Mouse (Mus musculus): ENCODE data around the gene Pef1. TPM values are rescaled to one million over a fixed set of nuclear protein-coding genes. Genes with fewer than 3 reads are reported as not detected.

The Pef1 gene
- polyA plus RNA-seq, 1 experiment from 2014 or later, result 68.1 TPM

DNA sequence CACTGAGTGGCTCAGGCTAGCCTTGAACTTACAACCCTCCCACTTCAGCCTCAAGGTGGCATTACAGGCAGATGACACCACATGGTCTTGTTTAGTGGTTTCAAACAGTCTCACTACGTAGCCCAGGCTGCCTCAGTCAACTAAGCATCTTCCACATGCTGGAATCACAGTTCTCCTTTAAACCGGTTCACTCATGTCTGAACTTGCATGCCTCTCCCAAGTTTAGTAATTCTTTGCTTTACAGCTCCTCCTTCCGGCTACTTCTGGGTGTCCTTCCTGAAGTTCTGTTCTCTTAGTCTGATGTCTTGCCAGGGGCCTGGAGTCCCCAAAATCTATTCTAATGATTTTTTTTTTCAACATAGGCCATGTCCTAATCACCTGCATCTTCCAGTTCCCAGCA lies 51.9 kb downstream of the Pef1 start:
- 90% methylated on average over 3 of the region's 3 CpGs for WGBS
- no peaks in the 10 kb centered on the region for H3K36me3 ChIP-seq (replicated peaks)

DNA sequence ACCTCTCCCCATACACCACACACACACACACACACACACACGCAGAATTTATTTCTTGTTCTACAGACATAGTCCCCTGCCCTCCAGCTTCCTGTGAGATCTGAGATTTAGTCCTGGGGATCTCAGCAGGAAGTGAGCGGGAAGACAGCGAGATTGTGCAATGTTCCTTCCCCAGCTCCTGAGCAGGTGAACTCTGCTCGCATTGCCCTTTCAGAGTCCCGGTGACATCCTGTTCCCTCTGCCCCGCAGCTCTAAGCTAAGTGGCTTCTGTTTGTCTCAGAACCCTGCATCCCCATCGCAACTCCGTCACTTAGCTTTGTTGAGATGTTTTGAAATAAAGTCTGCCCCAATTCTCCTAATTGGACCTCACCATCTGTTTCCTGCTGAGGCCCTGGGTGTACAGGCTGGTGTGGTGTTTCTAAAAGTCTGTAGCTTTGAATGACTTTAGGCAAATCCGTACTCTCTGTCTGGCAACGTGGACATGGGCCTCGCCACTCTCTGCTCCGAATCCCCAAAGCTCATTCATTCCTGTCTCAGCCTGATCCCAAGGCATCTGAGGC lies 54.5 kb downstream of the Pef1 start:
- H3K36me3 ChIP-seq (replicated peaks), result no peaks in the 10 kb centered on the region
- H3K9ac ChIP-seq, result no peak overlapping the region
- no peak overlapping the region for H3K4me3 ChIP-seq
- ATAC-seq (replicated peaks), result no peak
- H3K4me1 ChIP-seq, result no peaks in the 10 kb centered on the region
- no peaks in the 10 kb centered on the region for H3K9me3 ChIP-seq
- H3K27ac ChIP-seq, result no peak overlapping the region
- H3K4me2 ChIP-seq, result no peak overlapping the region
- WGBS, result 75% methylated on average over 12 of the region's 12 CpGs
- peaks cover 4% of the 10 kb centered on the region for H3K27me3 ChIP-seq (replicated peaks)

More for the DNA sequence above, 51.9 kb downstream of the Pef1 start:
- H3K4me2 ChIP-seq, result no peak overlapping the region
- H3K4me1 ChIP-seq, result no peaks in the 10 kb centered on the region
- H3K4me3 ChIP-seq, result no peak overlapping the region
- H3K27ac ChIP-seq, result no peak overlapping the region
- no peak overlapping the region for H3K9ac ChIP-seq
- ATAC-seq (replicated peaks), result no peak
- no peaks in the 10 kb centered on the region for H3K9me3 ChIP-seq
- peaks cover 4% of the 10 kb centered on the region for H3K27me3 ChIP-seq (replicated peaks)

DNA sequence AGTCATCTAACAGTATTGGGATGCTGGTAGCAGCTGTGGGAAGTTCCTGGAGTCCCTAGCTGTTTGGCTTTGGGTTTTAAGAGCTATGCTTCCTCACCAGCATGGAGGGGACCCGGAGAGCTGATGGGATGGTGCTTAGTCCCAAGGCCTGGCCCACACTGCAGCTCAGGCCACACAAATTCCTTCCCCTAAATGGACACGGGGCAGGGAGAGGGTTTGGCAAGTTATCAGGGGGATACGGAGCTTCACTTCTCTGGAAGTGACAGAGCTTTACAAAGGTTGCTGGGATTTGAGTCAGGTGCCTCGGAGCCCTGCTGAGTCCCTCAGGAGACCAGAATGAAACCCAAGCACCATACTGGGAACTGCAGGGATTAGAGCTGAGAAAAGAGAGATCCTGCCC lies 59.0 kb downstream of the Pef1 start:
- Histone ChIP-seq H3K36me3 (replicated peaks) (no peaks in the 10 kb centered on the region), H3K27ac (no peak overlapping the region), H3K4me3 (no peak overlapping the region), H3K27me3 (replicated peaks) (peaks cover 16% of the 10 kb centered on the region), H3K4me2 (no peak overlapping the region), H3K9me3 (no peaks in the 10 kb centered on the region), H3K4me1 (peaks cover 10% of the 10 kb centered on the region), H3K9ac (no peak overlapping the region)
- no peak for ATAC-seq (replicated peaks)
- 21% methylated on average over 4 of the region's 4 CpGs for WGBS

DNA sequence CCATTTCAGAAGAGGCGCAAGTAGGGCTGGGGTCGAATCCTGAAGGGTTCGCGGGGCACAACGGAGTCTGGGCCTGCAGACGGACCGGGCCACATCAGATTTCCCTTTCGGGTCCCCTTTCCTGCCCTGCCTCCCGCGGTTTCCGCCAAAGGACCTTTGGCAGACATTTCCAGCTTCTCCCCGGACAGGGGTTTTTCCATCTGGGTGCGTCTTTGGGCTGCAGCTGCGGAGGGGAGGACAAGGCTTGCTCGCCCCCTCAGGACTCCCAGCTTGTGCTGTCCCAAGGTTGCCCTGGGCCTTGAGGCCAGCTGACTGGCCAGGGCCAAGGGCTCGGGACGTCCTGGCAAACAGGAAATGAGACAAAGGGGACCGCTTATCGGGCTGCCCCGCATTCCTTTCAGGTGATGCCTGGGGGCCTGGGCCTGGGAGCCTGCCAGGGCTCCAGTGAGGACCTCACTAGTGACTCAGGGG lies 61.1 kb downstream of the Pef1 start:
- WGBS, result 10% methylated on average over 19 of the region's 20 CpGs
- peaks cover 20% of the 10 kb centered on the region for H3K27me3 ChIP-seq (replicated peaks)
- no peaks in the 10 kb centered on the region for H3K36me3 ChIP-seq (replicated peaks)
- H3K4me1 ChIP-seq, result peaks cover 20% of the 10 kb centered on the region
- peak overlapping the region; percentile 34 for H3K4me2 ChIP-seq
- H3K9ac ChIP-seq, result no peak overlapping the region
- no peak overlapping the region for H3K4me3 ChIP-seq
- no peak overlapping the region for H3K27ac ChIP-seq
- ATAC-seq (replicated peaks), result no peak
- H3K9me3 ChIP-seq, result no peaks in the 10 kb centered on the region

DNA sequence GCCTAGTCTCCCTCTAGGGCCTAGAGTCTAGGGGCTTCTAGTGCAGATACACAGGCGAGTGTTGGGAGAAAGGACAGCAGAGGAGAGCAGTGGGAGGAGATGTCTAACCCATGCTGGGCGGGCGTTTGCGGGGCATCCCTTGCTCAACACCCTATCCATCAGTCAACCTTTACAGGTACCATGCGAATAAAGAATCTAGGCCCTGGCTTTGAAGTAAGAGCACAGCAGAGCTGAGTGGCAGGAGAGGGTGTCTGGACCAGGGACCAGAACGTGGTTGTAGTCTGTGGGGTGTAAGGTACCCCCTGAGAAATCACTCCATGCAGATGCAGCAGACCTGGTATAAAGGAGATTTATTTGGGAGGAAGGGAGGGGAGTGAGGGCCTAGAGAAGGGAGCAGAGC lies 61.8 kb downstream of the Pef1 start:
- Histone ChIP-seq H3K4me3 (no peak overlapping the region), H3K9me3 (no peaks in the 10 kb centered on the region), H3K27me3 (replicated peaks) (peaks cover 20% of the 10 kb centered on the region), H3K9ac (no peak overlapping the region), H3K4me2 (no peak overlapping the region), H3K27ac (no peak overlapping the region), H3K36me3 (replicated peaks) (no peaks in the 10 kb centered on the region), H3K4me1 (peaks cover 20% of the 10 kb centered on the region)
- WGBS, result 78% methylated on average over 6 of the region's 6 CpGs
- no peak for ATAC-seq (replicated peaks)

DNA sequence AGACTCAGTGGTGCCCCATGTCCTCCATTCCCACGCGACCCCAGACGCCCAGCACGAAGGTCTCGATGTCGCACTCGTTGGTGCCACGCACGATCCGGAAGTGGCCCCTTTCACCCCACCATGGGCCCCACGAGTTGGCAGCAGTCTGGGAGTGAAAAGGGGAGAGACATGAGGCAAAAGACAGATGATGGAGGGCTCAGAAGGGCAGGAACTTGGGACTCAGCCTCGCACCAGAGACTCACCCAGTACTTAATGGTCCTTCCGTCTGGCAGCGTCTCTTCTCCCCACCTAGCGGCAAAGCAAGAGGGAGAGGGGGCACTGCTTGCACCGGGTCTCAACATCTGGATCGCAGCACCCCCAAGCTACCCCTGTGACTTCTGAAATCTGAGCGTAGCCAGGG lies 63.7 kb downstream of the Pef1 start:
- WGBS, result 82% methylated on average over 18 of the region's 18 CpGs
- H3K9ac ChIP-seq, result no peak overlapping the region
- ATAC-seq (replicated peaks), result no peak
- H3K4me1 ChIP-seq, result peaks cover 20% of the 10 kb centered on the region
- no peaks in the 10 kb centered on the region for H3K36me3 ChIP-seq (replicated peaks)
- H3K27me3 ChIP-seq (replicated peaks), result peaks cover 20% of the 10 kb centered on the region
- H3K4me2 ChIP-seq, result no peak overlapping the region
- no peaks in the 10 kb centered on the region for H3K9me3 ChIP-seq
- H3K27ac ChIP-seq, result no peak overlapping the region
- H3K4me3 ChIP-seq, result no peak overlapping the region

DNA sequence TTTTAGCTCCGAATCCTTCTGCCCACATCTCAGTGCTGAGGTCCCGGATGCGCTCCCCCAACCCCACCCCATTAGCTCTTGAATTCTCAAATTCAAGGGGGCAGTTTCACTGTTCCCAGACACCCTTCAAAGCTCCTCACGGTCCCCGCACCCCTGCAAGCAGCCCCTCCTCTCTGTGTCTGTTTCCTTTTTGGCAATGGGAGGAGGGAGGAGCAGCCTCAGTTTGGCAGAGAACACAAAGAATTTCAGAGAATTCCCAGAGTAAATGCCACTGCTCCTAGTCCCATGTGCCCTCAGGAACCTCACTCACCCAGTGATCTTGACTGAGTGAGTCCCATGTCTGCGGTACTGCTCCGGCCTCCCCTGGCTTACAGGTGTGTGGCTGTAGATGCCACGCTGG lies 64.2 kb downstream of the Pef1 start:
- Histone ChIP-seq H3K9me3 (no peaks in the 10 kb centered on the region), H3K9ac (no peak overlapping the region), H3K4me3 (no peak overlapping the region), H3K27me3 (replicated peaks) (peaks cover 20% of the 10 kb centered on the region), H3K4me2 (no peak overlapping the region), H3K36me3 (replicated peaks) (no peaks in the 10 kb centered on the region), H3K27ac (no peak overlapping the region), H3K4me1 (peaks cover 20% of the 10 kb centered on the region)
- ATAC-seq (replicated peaks), result no peak
- WGBS, result 82% methylated on average over 8 of the region's 8 CpGs

DNA sequence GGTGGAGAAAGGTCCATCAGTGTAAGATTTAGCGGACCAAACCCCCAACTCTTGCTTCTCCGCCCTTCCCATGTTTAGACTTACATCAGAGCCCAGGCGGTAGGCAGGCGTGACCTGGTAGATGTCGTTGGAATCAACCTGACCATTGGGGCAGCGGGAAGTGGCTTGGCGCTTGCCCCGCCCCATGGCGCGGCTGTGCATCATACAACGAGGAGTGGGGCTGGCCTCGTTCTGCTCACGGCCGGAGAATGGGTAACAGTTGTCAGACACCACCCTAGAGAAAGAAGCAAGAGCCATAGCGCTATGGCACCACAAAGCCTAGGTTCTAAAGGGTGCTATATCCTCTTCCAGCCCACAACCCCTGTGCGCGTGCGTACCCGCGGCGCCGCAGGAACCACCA lies 65.0 kb downstream of the Pef1 start:
- Histone ChIP-seq H3K4me2 (peak overlapping the region; percentile 30), H3K27ac (no peak overlapping the region), H3K9ac (no peak overlapping the region), H3K4me1 (peaks cover 20% of the 10 kb centered on the region), H3K4me3 (0 out of 2 replicates have a peak overlapping the region, but pooled peaks have one; percentile 5), H3K27me3 (replicated peaks) (peaks cover 19% of the 10 kb centered on the region), H3K36me3 (replicated peaks) (no peaks in the 10 kb centered on the region), H3K9me3 (no peaks in the 10 kb centered on the region)
- 57% methylated on average over 22 of the region's 22 CpGs for WGBS
- no peak for ATAC-seq (replicated peaks)

DNA sequence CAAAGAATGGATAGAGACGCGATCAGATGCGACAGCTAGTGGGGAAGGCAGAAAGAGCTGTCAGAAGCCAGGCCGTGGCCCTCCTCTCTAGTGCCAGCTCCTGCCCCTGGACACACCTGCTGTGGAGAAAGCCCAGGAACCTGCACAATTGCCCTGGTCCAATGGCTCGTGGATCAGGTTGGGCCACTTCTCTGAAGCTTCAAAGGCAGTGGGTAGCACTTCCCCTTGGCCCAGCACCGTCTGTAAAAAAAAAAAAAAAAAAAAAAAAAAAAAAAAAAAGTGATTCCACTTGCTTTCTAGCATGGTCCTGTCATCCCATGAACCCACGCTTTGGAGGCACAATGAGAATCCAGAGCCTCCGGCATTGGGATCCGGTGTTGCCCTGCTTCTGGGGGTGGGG lies 65.5 kb downstream of the Pef1 start:
- ATAC-seq (replicated peaks), result no peak
- H3K4me3 ChIP-seq, result 0 out of 2 replicates have a peak overlapping the region, but pooled peaks have one; percentile 5
- H3K4me1 ChIP-seq, result peaks cover 20% of the 10 kb centered on the region
- no peak overlapping the region for H3K9ac ChIP-seq
- peaks cover 14% of the 10 kb centered on the region for H3K27me3 ChIP-seq (replicated peaks)
- no peak overlapping the region for H3K27ac ChIP-seq
- no peaks in the 10 kb centered on the region for H3K9me3 ChIP-seq
- no peaks in the 10 kb centered on the region for H3K36me3 ChIP-seq (replicated peaks)
- 38% methylated on average over 9 of the region's 9 CpGs for WGBS
- peak overlapping the region; percentile 30; the same call in 1 of the 2 replicates for H3K4me2 ChIP-seq

DNA sequence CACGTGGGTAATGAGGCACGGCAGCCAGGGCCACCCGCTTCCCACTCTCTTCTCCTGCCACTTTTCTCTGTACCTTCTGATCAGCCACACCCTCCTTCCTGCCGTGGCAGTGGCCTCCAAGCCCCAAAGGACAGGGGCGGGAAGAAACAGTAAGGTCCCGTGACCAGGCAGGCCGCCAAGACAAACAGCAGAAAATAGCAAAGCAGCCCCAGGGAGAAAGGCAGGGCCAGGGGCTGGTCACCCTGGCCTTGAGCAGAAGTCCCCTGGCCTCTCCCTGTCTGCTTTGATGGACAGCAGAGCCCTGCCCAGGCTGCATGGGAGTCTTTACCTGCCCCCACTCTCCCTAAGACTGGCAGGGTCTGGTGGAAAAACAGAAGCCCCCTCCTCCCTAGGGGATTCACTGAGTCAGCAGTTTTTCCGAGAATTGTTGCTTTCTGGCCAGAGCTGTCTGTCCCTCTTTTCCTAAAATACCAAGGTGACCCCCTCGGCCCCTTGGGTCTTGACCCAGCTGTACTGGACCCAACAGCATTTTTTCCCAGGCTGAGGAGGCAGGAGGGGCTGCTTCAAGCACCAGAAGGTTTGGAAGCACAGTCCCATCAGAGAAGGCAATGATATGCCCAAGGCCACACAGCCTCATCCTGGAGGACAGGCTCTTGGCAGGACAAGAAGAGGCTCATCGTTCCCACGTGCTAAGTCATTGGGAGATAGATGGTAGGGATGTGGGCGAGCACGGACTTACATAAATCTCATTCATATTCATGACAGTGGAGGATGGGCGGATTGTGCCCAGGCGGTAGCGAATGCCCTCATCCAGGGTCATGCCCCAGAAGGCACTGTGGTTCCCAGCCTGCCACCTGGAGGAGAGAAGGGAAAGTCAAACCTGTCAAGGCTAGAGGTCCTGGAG lies 66.2 kb downstream of the Pef1 start:
- WGBS, result 29% methylated on average over 16 of the region's 16 CpGs

DNA sequence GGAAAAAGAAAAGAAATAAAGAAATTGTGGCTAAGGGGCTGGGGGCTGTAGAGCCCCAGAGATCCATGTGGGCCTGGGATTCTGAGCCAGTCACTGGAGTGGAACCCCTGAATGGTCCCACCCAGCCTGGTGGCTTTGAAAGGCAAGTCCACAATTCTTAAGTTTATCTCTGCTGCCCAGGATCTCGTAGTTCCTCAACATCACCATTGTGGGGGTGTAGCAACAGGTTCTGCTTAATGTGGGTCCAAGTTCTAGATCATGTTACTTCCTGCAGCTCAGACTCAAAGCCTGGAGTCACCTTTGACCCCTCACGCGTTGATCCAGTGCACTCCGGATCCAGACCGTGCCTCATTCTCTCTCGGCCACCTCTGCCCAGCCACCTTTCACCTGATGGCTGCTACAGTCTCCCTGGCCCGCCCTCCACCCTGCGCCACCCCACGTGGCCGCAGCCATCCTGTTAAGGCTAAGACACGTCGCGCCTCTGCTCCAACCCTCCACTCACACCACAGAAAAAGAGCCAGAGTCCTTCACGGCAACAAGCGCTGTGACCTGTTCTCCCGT lies 67.1 kb downstream of the Pef1 start:
- Histone ChIP-seq H3K4me2 (no peak overlapping the region), H3K9ac (no peak overlapping the region), H3K27ac (no peak overlapping the region), H3K9me3 (no peaks in the 10 kb centered on the region), H3K27me3 (replicated peaks) (peaks cover 18% of the 10 kb centered on the region), H3K4me3 (no peak overlapping the region), H3K4me1 (peaks cover 11% of the 10 kb centered on the region), H3K36me3 (replicated peaks) (no peaks in the 10 kb centered on the region)
- WGBS, result 88% methylated on average over 16 of the region's 16 CpGs
- no peak for ATAC-seq (replicated peaks)

More for the DNA sequence above, 66.2 kb downstream of the Pef1 start:
- no peak for ATAC-seq (replicated peaks)
- H3K4me2 ChIP-seq, result peak overlapping the region; percentile 24; the same call in 1 of the 2 replicates
- H3K9ac ChIP-seq, result 0 out of 2 replicates have a peak overlapping the region, but pooled peaks have one; percentile 6
- no peak overlapping the region for H3K4me3 ChIP-seq
- no peaks in the 10 kb centered on the region for H3K9me3 ChIP-seq
- H3K27me3 ChIP-seq (replicated peaks), result peaks cover 12% of the 10 kb centered on the region
- H3K27ac ChIP-seq, result no peak overlapping the region
- no peaks in the 10 kb centered on the region for H3K36me3 ChIP-seq (replicated peaks)
- peaks cover 13% of the 10 kb centered on the region for H3K4me1 ChIP-seq

DNA sequence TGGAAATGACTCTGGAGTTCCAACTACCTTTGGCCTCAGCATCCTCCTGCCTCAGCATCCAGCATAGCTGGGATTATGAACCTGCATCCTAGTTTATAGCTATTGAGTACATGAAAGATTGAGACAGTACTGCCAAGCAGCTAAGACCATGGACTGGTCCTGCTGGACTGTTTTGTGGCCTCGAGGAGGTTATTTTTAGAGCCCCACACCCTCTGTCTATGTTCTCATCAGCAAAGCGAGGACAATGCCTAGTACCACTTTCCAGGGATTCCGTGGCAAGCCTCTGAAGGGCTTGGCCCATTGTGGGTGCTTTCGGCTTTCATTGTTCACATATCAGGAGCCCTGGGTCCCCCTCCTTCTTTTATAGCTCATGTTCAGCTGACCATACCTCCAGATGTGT lies 68.0 kb downstream of the Pef1 start:
- no peak for ATAC-seq (replicated peaks)
- H3K27me3 ChIP-seq (replicated peaks), result peaks cover 26% of the 10 kb centered on the region

More for the DNA sequence above, 68.0 kb downstream of the Pef1 start:
- 92% methylated on average over 4 of the region's 4 CpGs for WGBS
- Histone ChIP-seq H3K4me3 (no peak overlapping the region), H3K9me3 (no peaks in the 10 kb centered on the region), H3K4me2 (no peak overlapping the region), H3K9ac (no peak overlapping the region), H3K36me3 (replicated peaks) (no peaks in the 10 kb centered on the region), H3K27ac (no peak overlapping the region), H3K4me1 (peaks cover 20% of the 10 kb centered on the region)

Data from midbrain, embryonic 15.5 days (tissue).